Mouse (Mus musculus) forebrain, embryonic 10.5 days (tissue): ENCODE data around the gene Fthl17b. TPM values are rescaled to one million over a fixed set of nuclear protein-coding genes. Genes with fewer than 3 reads are reported as not detected.
"Not testable (repeated sequence)": the region's sequence is repeated elsewhere in the genome, so short reads cannot be mapped to it uniquely, and the experiment has no call there.

Source experiments
- DNase-seq: peaks from one replicate; pipeline ENCODE4 v3.0.0-alpha.2; 2017; ENCODE audit warnings: low spot score; ENCODE audit errors: extremely low spot score
- H3K27ac ChIP-seq: fragments of 300-500 bp; sonication (generic); 2 replicates; pipeline ENCODE4 v1.5.1; 2016; ENCODE audit warnings: mild to moderate bottlenecking
- H3K27me3 ChIP-seq: fragments of 300-500 bp; sonication (generic); 2 replicates; pipeline ENCODE4 v1.6.1; 2016; ENCODE audit warnings: mild to moderate bottlenecking; ENCODE audit not compliant: poor library complexity, severe bottlenecking
- H3K36me3 ChIP-seq: fragments of 300-500 bp; sonication (generic); replicated peaks from 2 replicates; pipeline ENCODE4 v1.6.1; 2016; ENCODE audit warnings: mild to moderate bottlenecking, moderate library complexity
- H3K4me1 ChIP-seq: fragments of 300-500 bp; sonication (generic); 2 replicates; pipeline ENCODE4 v1.6.1; 2016
- H3K4me3 ChIP-seq: fragments of 300-500 bp; sonication (generic); 2 replicates; pipeline ENCODE4 v1.5.1; 2016; ENCODE audit warnings: mild to moderate bottlenecking, moderate library complexity
- H3K9me3 ChIP-seq: fragments of 300-500 bp; sonication (generic); 2 replicates; pipeline ENCODE4 v1.6.1; 2016; ENCODE audit warnings: mild to moderate bottlenecking, moderate library complexity
- WGBS: fragments of 180-500 bp; shearing (Covaris S2); methylation state at CpG from one replicate; pipeline ENCODE4 v1.1.7; 2016; 5-methylcytosine and 5-hydroxymethylcytosine counted together
- polyA plus RNA-seq: library from polyadenylated mRNA; unstranded; fragments of >200 nt; fragmentation: Nextera tagmentation; extraction: Ambion mirVana; gene quantifications from 2 replicates; pipeline ENCODE4 v1.2.1, GENCODE M21; 2016

The Fthl17b gene
- not detected in 2 replicates for polyA plus RNA-seq

DNA sequence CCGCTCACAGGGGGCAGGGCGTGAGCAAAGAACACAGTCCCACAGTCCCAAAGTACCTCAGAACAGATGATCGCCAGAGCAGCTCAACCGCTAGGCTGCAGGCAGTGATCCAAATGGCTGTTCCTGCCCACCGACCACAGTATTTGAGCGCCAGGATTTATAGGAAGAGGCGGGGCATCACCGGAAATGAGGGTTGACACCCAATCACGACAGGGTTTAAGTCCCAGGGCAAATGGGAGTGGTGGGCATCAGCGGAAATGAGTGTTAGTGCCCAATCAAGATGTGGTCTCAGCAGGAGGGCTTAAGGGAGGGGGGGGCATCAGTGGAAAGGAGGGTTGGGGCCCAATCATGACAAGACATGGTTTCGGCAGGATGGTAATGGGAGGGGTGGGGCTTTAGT, at the start of gene Fthl17b:
Fthl17b (minus strand) TSS at position 101 of the 400 bp plus-strand sequence.
- H3K4me3 ChIP-seq, H3K36me3 ChIP-seq, DNase-seq, H3K9me3 ChIP-seq, H3K27ac ChIP-seq, H3K4me1 ChIP-seq, H3K27me3 ChIP-seq: not testable (repeated sequence)
- 93% methylated on average over 4 of the region's 11 CpGs for WGBS

DNA sequence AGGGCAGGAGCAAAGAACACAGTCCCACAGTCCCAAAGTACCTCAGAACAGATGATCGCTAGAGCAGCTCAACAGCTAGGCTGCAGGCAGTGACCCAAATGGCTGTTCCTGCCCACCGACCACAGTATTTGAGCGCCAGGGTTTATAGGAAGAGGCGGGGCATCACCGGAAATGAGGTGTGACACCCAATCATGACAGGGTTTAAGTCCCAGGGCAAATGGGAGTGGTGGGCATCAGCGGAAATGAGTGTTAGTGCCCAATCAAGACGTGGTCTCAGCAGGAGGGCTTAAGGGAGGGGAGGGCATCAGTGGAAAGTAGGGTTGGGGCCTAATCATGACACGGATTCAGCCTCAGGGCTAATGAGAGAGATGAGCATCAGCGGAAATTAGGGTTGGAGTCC, 23.9 kb upstream of the Fthl17b start, which contains the start of gene Fthl17d:
Fthl17d (minus strand) TSS at position 101 of the 400 bp plus-strand sequence.
- not testable (repeated sequence) for H3K4me1 ChIP-seq, H3K27me3 ChIP-seq, H3K27ac ChIP-seq, DNase-seq, H3K4me3 ChIP-seq, H3K9me3 ChIP-seq, H3K36me3 ChIP-seq
- no CpG with 5 or more reads among the region's 9 CpGs for WGBS

DNA sequence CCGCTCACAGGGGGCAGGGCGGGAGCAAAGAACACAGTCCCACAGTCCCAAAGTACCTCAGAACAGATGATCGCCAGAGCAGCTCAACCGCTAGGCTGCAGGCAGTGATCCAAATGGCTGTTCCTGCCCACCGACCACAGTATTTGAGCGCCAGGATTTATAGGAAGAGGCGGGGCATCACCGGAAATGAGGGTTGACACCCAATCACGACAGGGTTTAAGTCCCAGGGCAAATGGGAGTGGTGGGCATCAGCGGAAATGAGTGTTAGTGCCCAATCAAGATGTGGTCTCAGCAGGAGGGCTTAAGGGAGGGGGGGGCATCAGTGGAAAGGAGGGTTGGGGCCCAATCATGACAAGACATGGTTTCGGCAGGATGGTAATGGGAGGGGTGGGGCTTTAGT, 13.7 kb upstream of the Fthl17b start, which contains the start of gene Fthl17c:
Fthl17c (minus strand) TSS at position 101 of the 400 bp plus-strand sequence.
- H3K27me3 ChIP-seq, H3K4me3 ChIP-seq, H3K36me3 ChIP-seq, H3K9me3 ChIP-seq, H3K4me1 ChIP-seq, H3K27ac ChIP-seq, DNase-seq: not testable (repeated sequence)
- WGBS = no CpG with 5 or more reads among the region's 11 CpGs

DNA sequence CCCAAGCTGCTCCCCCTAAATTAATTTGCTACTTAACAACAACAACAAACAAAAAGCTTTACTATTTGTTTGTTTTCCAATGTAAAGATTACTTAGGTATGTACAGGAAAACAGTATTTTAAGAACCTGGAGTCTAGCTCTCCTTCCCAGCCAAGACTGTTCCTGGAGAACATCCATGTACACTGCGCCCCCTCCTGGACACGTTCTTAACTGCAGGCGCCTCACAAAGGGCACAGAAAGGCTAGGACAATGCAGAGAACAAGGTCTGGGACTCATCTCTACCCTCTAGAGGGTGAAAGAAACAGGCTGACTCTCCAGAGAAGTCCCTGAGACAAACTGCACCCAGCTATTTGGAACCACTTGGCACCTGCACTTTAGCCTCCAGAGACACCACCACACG, 1.8 kb upstream of the Fthl17b start:
- not testable (repeated sequence) for DNase-seq, H3K27ac ChIP-seq, H3K9me3 ChIP-seq, H3K36me3 ChIP-seq, H3K27me3 ChIP-seq, H3K4me1 ChIP-seq, H3K4me3 ChIP-seq
- 51% methylated on average over 4 of the region's 4 CpGs for WGBS

DNA sequence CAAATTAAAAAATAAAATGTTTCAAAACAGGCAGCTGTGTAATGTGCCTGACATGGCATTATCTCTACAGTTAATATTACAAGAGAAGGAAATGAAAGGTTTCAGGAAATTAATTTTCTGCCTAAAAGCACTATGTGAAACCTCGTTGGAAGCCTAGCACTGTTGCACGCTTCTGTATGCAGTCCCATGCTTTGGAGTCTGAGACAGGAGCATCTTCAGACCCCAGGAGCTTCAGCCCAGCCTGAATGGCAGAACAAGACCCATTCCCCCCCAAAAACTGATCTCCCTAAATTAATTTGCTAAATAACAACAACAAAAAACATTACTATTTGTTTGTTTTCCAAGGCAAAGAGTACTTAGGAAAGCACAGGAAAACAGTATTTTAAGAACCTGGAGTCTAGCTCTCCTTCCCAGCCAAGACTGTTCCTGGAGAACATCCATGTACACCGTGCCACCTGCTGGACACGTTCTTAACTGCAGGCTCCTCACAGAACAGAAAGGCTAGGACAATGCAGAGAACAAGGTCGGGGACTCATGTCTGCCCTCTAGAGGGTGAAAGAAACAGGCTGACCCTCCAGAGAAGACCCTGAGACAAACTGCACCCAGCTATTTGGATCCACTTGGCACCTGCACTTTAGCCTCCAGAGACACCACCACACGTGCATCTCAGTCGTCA, 14.5 kb downstream of the Fthl17b start:
- peak; percentile 61 for DNase-seq
- not testable (repeated sequence) for H3K27me3 ChIP-seq, H3K4me1 ChIP-seq, H3K4me3 ChIP-seq, H3K27ac ChIP-seq, H3K36me3 ChIP-seq, H3K9me3 ChIP-seq
- 22% methylated on average over 7 of the region's 7 CpGs for WGBS

DNA sequence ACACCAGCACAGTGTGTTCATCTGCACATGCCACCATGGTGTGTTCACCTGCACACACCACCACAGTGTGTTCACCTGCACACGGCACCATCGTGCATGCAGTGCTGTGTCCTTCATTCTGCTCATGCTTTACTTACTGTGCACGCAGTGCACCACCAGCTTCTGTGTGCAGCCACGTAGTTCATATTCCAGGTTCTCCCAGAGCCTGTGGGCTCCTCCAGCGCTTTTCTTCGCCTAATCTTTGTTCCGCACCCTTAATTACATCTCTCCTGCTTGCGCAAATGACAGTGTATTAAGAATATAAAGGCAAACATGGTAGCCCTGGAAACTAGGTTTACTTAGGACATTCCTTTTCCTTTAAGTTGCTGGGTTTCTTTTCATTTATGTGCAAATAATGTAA, 18.7 kb downstream of the Fthl17b start:
- no peak for DNase-seq
- H3K4me3 ChIP-seq = no peak overlapping the region
- H3K36me3 ChIP-seq = no peaks in the 10 kb centered on the region
- H3K4me1 ChIP-seq = no peaks in the 10 kb centered on the region
- no peaks in the 10 kb centered on the region for H3K27me3 ChIP-seq
- WGBS = 86% methylated on average over 8 of the region's 8 CpGs
- H3K9me3 ChIP-seq = no peaks in the 10 kb centered on the region
- no peak overlapping the region for H3K27ac ChIP-seq

DNA sequence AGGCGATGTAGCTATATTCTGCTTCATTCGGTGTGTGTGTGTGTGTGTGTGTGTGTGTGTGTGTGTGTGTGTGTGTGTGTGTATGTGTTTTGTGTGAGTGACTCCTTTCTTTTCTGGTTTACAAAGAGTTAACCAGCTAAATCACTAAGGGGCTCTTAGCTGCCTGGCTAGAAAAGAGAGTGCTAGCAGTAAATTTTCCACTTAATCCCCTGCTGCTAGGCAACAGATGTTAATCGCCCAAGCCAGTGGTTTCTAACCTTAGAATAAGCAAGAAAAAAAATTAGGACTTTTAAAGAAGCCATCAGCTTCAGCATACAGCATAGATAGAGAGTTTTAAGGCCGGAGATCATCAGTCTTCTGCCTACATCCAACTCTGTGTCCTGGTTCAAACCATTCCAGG, 35.5 kb downstream of the Fthl17b start:
- DNase-seq = peak; percentile 15
- H3K27me3 ChIP-seq = no peaks in the 10 kb centered on the region
- WGBS = 25% methylated on average over 4 of the region's 4 CpGs

DNA sequence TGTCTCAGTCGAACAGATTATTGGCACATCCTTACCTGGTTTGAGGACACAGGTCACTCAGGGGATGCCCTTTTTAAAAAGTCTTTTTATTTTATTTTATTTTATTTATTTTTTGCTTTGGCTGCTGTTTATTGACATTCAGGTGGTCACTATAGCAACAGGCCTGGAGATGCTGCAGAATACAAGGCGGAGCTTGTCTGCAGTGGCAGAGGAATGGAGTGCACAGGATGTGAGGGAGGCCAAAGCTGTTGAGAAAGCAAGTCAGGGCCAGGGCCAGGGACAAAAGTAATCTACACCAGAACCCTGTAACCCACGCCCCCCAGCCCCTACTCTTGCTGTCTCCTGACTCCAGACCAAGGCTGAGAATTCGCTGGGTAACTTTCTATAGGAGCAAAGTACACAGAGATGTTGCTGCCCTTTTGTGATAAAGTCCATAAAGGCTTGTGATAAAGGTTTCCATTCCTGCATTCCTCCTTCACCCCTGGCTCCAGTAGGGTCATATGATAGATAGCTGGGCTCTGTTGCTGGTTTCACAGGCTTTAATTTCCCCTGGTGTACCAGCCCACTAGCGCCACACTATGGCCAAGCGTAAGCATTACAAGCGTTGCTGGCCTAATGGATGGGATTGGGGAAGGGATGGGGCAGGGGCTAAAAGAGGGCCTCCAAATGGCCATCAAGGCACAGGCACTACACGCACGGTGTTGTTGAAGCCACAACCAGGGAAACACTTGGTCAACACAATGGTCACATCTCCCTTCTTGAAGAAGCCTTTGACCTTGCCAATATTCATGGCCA, 40.8 kb downstream of the Fthl17b start:
- 67% methylated on average over 9 of the region's 9 CpGs for WGBS
- no peak for DNase-seq
- no peak overlapping the region for H3K27ac ChIP-seq
- H3K4me3 ChIP-seq = no peak overlapping the region
- no peaks in the 10 kb centered on the region for H3K9me3 ChIP-seq
- H3K36me3 ChIP-seq = no peaks in the 10 kb centered on the region
- no peaks in the 10 kb centered on the region for H3K4me1 ChIP-seq
- no peaks in the 10 kb centered on the region for H3K27me3 ChIP-seq

More for the DNA sequence above, 35.5 kb downstream of the Fthl17b start:
- Histone ChIP-seq H3K4me1 (peaks cover 4% of the 10 kb centered on the region; the same call in 1 of the 2 replicates), H3K36me3 (no peaks in the 10 kb centered on the region), H3K9me3 (no peaks in the 10 kb centered on the region), H3K27ac (no peak overlapping the region), H3K4me3 (no peak overlapping the region)

DNA sequence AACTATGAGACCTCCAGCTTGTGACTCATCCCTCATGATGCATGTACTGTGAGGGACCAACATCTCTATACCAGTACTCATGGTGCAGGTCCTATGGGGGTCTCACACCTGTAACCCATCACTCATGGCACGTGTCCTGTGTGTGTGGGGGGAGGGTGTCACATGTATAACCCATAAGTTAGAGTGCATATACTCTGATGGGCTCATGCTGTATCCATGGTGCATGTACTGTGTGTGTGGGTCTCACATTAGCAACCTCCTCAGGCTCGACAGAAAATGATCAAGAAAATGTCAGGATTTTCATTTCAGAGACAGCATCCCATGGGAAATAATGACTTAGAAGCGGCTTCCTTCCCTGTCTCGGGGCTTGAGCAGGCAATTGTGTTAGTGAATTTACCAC, 41.7 kb downstream of the Fthl17b start:
- no peak overlapping the region for H3K4me3 ChIP-seq
- WGBS = 74% methylated on average over 4 of the region's 4 CpGs
- no peak for DNase-seq
- H3K27me3 ChIP-seq = no peaks in the 10 kb centered on the region
- H3K4me1 ChIP-seq = no peaks in the 10 kb centered on the region
- no peaks in the 10 kb centered on the region for H3K9me3 ChIP-seq
- H3K27ac ChIP-seq = no peak overlapping the region
- H3K36me3 ChIP-seq = no peaks in the 10 kb centered on the region

Other genes with a start within 250 kb of the Fthl17b start
- not detected in 2 replicates for gene Ssx9, start 214.5 kb downstream of the Fthl17b start, polyA plus RNA-seq
- gene Ssxb5, start 159.3 kb downstream of the Fthl17b start, polyA plus RNA-seq = not detected in 2 replicates
- gene Gm6592, start 119.0 kb downstream of the Fthl17b start, polyA plus RNA-seq = not detected in 2 replicates
- not detected in 2 replicates for gene Gm5751, start 88.7 kb downstream of the Fthl17b start, polyA plus RNA-seq
- gene B630019K06Rik, start 70.6 kb downstream of the Fthl17b start, polyA plus RNA-seq = 2.2 and 2.4 TPM in 2 replicates
- not detected in 2 replicates for gene Fthl17c, start 13.6 kb upstream of the Fthl17b start, polyA plus RNA-seq
- gene Fthl17d, start 23.8 kb upstream of the Fthl17b start, polyA plus RNA-seq = not detected in 2 replicates
- gene Fthl17e, start 70.5 kb upstream of the Fthl17b start, polyA plus RNA-seq = not detected in 2 replicates
- not detected in 2 replicates for gene Fthl17f, start 100.0 kb upstream of the Fthl17b start, polyA plus RNA-seq
- gene 4930402K13Rik, start 141.6 kb upstream of the Fthl17b start, polyA plus RNA-seq = not detected in 2 replicates
- gene Lancl3, start 236.9 kb upstream of the Fthl17b start, polyA plus RNA-seq = 0.12 TPM in 2 replicates